Mouse (Mus musculus): ENCODE results near the gene Slc29a4. TPM values are rescaled to one million over a fixed set of nuclear protein-coding genes. Genes with fewer than 3 reads are reported as not detected.

Slc29a4 gene
- total and polyA plus RNA-seq, 2 experiments: 0.04 TPM; not detected in 1

DNA sequence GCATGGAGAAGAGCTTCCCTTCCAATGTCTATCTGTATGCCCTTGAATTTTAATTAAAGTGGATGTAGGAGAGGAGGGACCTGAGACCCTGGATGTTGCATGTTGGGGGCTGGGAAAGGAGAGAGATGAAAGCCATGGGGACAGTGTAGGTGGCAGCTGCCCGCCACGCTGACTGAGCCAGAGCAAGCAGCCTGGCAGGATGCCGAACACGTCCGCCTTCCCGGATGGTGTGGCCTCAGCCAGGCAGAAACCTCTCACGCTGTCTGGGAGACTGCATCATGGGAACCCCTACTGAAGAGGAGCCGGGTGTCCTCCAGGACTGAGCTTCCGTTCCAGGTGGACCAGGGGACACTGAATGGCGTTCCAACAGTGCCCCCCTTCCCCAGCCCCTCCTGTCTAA lies 11.3 kb downstream of the Slc29a4 start:
- WGBS: 81% methylated on average over 10 of the region's 10 CpGs
- DNase-seq (ENCODE audit: extremely low read depth, low read depth, low spot score): no peak
- Histone ChIP-seq H3K27ac (replicated peaks; ENCODE audit: insufficient read depth, low read depth, low read length) (no peak overlapping the region), H3K36me3 (ENCODE audit: control insufficient read depth, insufficient read depth, low read length) (no peaks in the 10 kb centered on the region), H3K27me3 (ENCODE audit: control insufficient read depth, insufficient read depth, low read length) (peaks cover 21% of the 10 kb centered on the region), H3K4me1 (ENCODE audit: control insufficient read depth, insufficient read depth, low read length) (peaks cover 3% of the 10 kb centered on the region; the same call in 1 of the 2 replicates), H3K79me2 (ENCODE audit: control insufficient read depth, insufficient read depth, low read length) (no peaks in the 10 kb centered on the region), H3K9ac (ENCODE audit: low read depth, low read length) (no peak overlapping the region), H3K4me3 (ENCODE audit: insufficient read depth, low read depth, low read length) (no peak overlapping the region)
- TF ChIP-seq POLR2A (IDR thresholded peaks at IDR 0.05; ENCODE audit: extremely low read depth, insufficient read depth, low read length): no peak
- no peak for TF ChIP-seq CTCF (IDR thresholded peaks at IDR 0.05; ENCODE audit: low read depth, low read length)

- DNase-seq (ENCODE audit: extremely low read depth, low read depth, low spot score): no peak
- WGBS: 82% methylated on average over 5 of the region's 5 CpGs
Observed at GRCm38 (mm10) chr5:142707709-142708108, 15.4 kb downstream of the Slc29a4 start.

GRCm38 (mm10) chr5:142709436-142709835 lies 17.1 kb downstream of the Slc29a4 start:
- 72% methylated on average over 7 of the region's 7 CpGs for WGBS

More at GRCm38 (mm10) chr5:142707709-142708108, 15.4 kb downstream of the Slc29a4 start:
- H3K27ac ChIP-seq (replicated peaks; ENCODE audit: insufficient read depth, low read depth, low read length): no peak overlapping the region
- no peaks in the 10 kb centered on the region for H3K4me1 ChIP-seq (ENCODE audit: control insufficient read depth, insufficient read depth, low read length)
- H3K36me3 ChIP-seq (ENCODE audit: control insufficient read depth, insufficient read depth, low read length): no peaks in the 10 kb centered on the region
- no peaks in the 10 kb centered on the region for H3K79me2 ChIP-seq (ENCODE audit: control insufficient read depth, insufficient read depth, low read length)
- H3K4me3 ChIP-seq (ENCODE audit: insufficient read depth, low read depth, low read length): no peak overlapping the region
- TF ChIP-seq CTCF (IDR thresholded peaks at IDR 0.05; ENCODE audit: low read depth, low read length) (no peak), POLR2A (IDR thresholded peaks at IDR 0.05; ENCODE audit: extremely low read depth, insufficient read depth, low read length) (no peak)
- peaks cover 7% of the 10 kb centered on the region; the same call in 1 of the 2 replicates for H3K27me3 ChIP-seq (ENCODE audit: control insufficient read depth, insufficient read depth, low read length)
- no peak overlapping the region for H3K9ac ChIP-seq (ENCODE audit: low read depth, low read length)

GRCm38 (mm10) chr5:142712373-142712772 lies 20.1 kb downstream of the Slc29a4 start:
- TF ChIP-seq POLR2A (IDR thresholded peaks at IDR 0.05; ENCODE audit: extremely low read depth, insufficient read depth, low read length) (no peak), CTCF (IDR thresholded peaks at IDR 0.05; ENCODE audit: low read depth, low read length) (no peak)
- DNase-seq (ENCODE audit: extremely low read depth, low read depth, low spot score): no peak
- WGBS: 88% methylated on average over 5 of the region's 5 CpGs

More at GRCm38 (mm10) chr5:142709436-142709835, 17.1 kb downstream of the Slc29a4 start:
- no peaks in the 10 kb centered on the region for H3K27me3 ChIP-seq (ENCODE audit: control insufficient read depth, insufficient read depth, low read length)
- DNase-seq (ENCODE audit: extremely low read depth, low read depth, low spot score): no peak
- H3K9ac ChIP-seq (ENCODE audit: low read depth, low read length): no peak overlapping the region
- no peak overlapping the region for H3K4me3 ChIP-seq (ENCODE audit: insufficient read depth, low read depth, low read length)
- H3K27ac ChIP-seq (replicated peaks; ENCODE audit: insufficient read depth, low read depth, low read length): no peak overlapping the region
- no peaks in the 10 kb centered on the region for H3K4me1 ChIP-seq (ENCODE audit: control insufficient read depth, insufficient read depth, low read length)
- H3K36me3 ChIP-seq (ENCODE audit: control insufficient read depth, insufficient read depth, low read length): no peaks in the 10 kb centered on the region
- TF ChIP-seq POLR2A (IDR thresholded peaks at IDR 0.05; ENCODE audit: extremely low read depth, insufficient read depth, low read length): no peak
- TF ChIP-seq CTCF (IDR thresholded peaks at IDR 0.05; ENCODE audit: low read depth, low read length): no peak
- no peaks in the 10 kb centered on the region for H3K79me2 ChIP-seq (ENCODE audit: control insufficient read depth, insufficient read depth, low read length)

GRCm38 (mm10) chr5:142713966-142714365 lies 21.7 kb downstream of the Slc29a4 start:
- Histone ChIP-seq H3K4me3 (ENCODE audit: insufficient read depth, low read depth, low read length) (no peak overlapping the region), H3K9ac (ENCODE audit: low read depth, low read length) (no peak overlapping the region), H3K27me3 (ENCODE audit: control insufficient read depth, insufficient read depth, low read length) (no peaks in the 10 kb centered on the region), H3K4me1 (ENCODE audit: control insufficient read depth, insufficient read depth, low read length) (no peaks in the 10 kb centered on the region), H3K36me3 (ENCODE audit: control insufficient read depth, insufficient read depth, low read length) (no peaks in the 10 kb centered on the region), H3K79me2 (ENCODE audit: control insufficient read depth, insufficient read depth, low read length) (no peaks in the 10 kb centered on the region), H3K27ac (replicated peaks; ENCODE audit: insufficient read depth, low read depth, low read length) (no peak overlapping the region)
- TF ChIP-seq CTCF (IDR thresholded peaks at IDR 0.05; ENCODE audit: low read depth, low read length) (no peak), POLR2A (IDR thresholded peaks at IDR 0.05; ENCODE audit: extremely low read depth, insufficient read depth, low read length) (no peak)
- no peak for DNase-seq (ENCODE audit: extremely low read depth, low read depth, low spot score)
- 81% methylated on average over 10 of the region's 10 CpGs for WGBS

More at GRCm38 (mm10) chr5:142712373-142712772, 20.1 kb downstream of the Slc29a4 start:
- Histone ChIP-seq H3K4me3 (ENCODE audit: insufficient read depth, low read depth, low read length) (no peak overlapping the region), H3K9ac (ENCODE audit: low read depth, low read length) (no peak overlapping the region), H3K79me2 (ENCODE audit: control insufficient read depth, insufficient read depth, low read length) (no peaks in the 10 kb centered on the region), H3K4me1 (ENCODE audit: control insufficient read depth, insufficient read depth, low read length) (no peaks in the 10 kb centered on the region), H3K27me3 (ENCODE audit: control insufficient read depth, insufficient read depth, low read length) (no peaks in the 10 kb centered on the region), H3K27ac (replicated peaks; ENCODE audit: insufficient read depth, low read depth, low read length) (no peak overlapping the region), H3K36me3 (ENCODE audit: control insufficient read depth, insufficient read depth, low read length) (no peaks in the 10 kb centered on the region)

DNA sequence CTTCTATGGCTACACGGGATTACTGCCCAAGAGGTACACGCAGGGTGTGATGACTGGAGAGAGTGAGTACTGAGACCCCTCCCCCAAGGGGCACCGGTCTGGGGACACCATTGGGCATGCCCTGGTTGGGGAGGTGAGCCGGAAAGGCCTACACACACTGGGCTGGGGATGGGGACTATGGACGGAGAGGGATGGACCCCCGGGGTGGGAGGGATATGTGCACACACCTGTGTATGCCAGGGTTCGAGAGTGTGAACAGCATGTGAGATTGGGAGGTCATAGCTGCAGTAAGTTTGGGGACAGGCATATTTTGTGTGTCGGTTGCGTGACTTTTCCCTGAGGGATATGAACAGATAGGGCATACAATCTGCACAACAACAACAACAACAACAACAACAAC lies 22.7 kb downstream of the Slc29a4 start:
- H3K36me3 ChIP-seq (ENCODE audit: control insufficient read depth, insufficient read depth, low read length): no peaks in the 10 kb centered on the region
- no peak overlapping the region for H3K27ac ChIP-seq (replicated peaks; ENCODE audit: insufficient read depth, low read depth, low read length)
- H3K79me2 ChIP-seq (ENCODE audit: control insufficient read depth, insufficient read depth, low read length): no peaks in the 10 kb centered on the region
- no peaks in the 10 kb centered on the region for H3K27me3 ChIP-seq (ENCODE audit: control insufficient read depth, insufficient read depth, low read length)
- WGBS: 90% methylated on average over 9 of the region's 9 CpGs
- TF ChIP-seq POLR2A (IDR thresholded peaks at IDR 0.05; ENCODE audit: extremely low read depth, insufficient read depth, low read length) (no peak), CTCF (IDR thresholded peaks at IDR 0.05; ENCODE audit: low read depth, low read length) (no peak)
- H3K9ac ChIP-seq (ENCODE audit: low read depth, low read length): no peak overlapping the region
- no peak overlapping the region for H3K4me3 ChIP-seq (ENCODE audit: insufficient read depth, low read depth, low read length)
- no peak for DNase-seq (ENCODE audit: extremely low read depth, low read depth, low spot score)
- no peaks in the 10 kb centered on the region for H3K4me1 ChIP-seq (ENCODE audit: control insufficient read depth, insufficient read depth, low read length)

All from liver, adult 2 months (tissue).